Comparison of ENCODE assay signal across 8 mouse cellular contexts in genomic region chr12:33333914-33334313, GRCm38 (mm10).
DNase-seq lines count a peak whose midpoint lies in the region; ATAC-seq lines count a peak whose summit lies in the region.

No protein-coding gene starts in this region.

- H3K4me2 ChIP-seq in intestine, embryonic 15.5 days (replicated peaks), result no peak overlapping the region

- peak; percentile 83 for ATAC-seq in intestine, embryonic 15.5 days

- intact Hi-C loops in gastrocnemius, postnatal 36 days (cut with DNase I), result loop anchor here (2.0 kb wide), 1 partner anchor 55 kb away; no protein-coding TSS in a partner anchor
- intact Hi-C loops in left cerebral cortex, postnatal 10 days (cut with DNase I), result loop anchor here (5.0 kb wide), 2 partner anchors 52 to 307 kb away; no protein-coding TSS in a partner anchor

- 27% methylated on average over 8 of the region's 8 CpGs for WGBS in intestine, embryonic 15.5 days
- WGBS in midbrain, embryonic 10.5 days, result 34% methylated on average over 8 of the region's 8 CpGs

- no peaks in the 10 kb centered on the region for H3K27me3 ChIP-seq in intestine, embryonic 15.5 days (replicated peaks)
- no peaks in the 10 kb centered on the region for H3K27me3 ChIP-seq in midbrain, embryonic 10.5 days (ENCODE audit: low read depth, poor library complexity, severe bottlenecking)

- H3K27ac ChIP-seq in intestine, embryonic 15.5 days, result no peak overlapping the region
- no peak overlapping the region for H3K27ac ChIP-seq in midbrain, embryonic 10.5 days (replicated peaks)

- H3K9ac ChIP-seq in intestine, embryonic 15.5 days, result no peak overlapping the region

- peak; percentile 89 to 96 for DNase-seq in adrenal gland, adult (ENCODE audit: inconsistent age in 2 of 2, low spot score in 1 of 2)
- DNase-seq in embryo, embryonic 10 days (ENCODE audit: low spot score), result peak; percentile 86
- peak; percentile 82 to 89 for DNase-seq in gastrocnemius, postnatal 36 days
- DNase-seq in left cerebral cortex, postnatal 10 days (ENCODE audit: extremely low spot score in 1 of 2, low spot score in 2 of 2), result peak; percentile 79 to 83
- peak; percentile 80 for DNase-seq in midbrain, embryonic 10.5 days (ENCODE audit: low spot score)
- peak; percentile 84 for DNase-seq in right cerebral cortex, postnatal 4 days
- DNase-seq in yolk sac, embryonic 10.5 days (ENCODE audit: low spot score), result peak; percentile 55

- H3K4me3 ChIP-seq in intestine, embryonic 15.5 days (replicated peaks), result no peak overlapping the region
- H3K4me3 ChIP-seq in midbrain, embryonic 10.5 days, result no peak overlapping the region

- no peaks in the 10 kb centered on the region for H3K36me3 ChIP-seq in intestine, embryonic 15.5 days
- no peaks in the 10 kb centered on the region for H3K36me3 ChIP-seq in midbrain, embryonic 10.5 days

- H3K9me3 ChIP-seq in intestine, embryonic 15.5 days, result no peaks in the 10 kb centered on the region
- H3K9me3 ChIP-seq in midbrain, embryonic 10.5 days (replicated peaks), result no peaks in the 10 kb centered on the region

- H3K4me1 ChIP-seq in intestine, embryonic 15.5 days (replicated peaks), result no peaks in the 10 kb centered on the region
- H3K4me1 ChIP-seq in midbrain, embryonic 10.5 days, result peaks cover 8% of the 10 kb centered on the region
